Mouse (Mus musculus): ENCODE measurements around the gene Kbtbd13.

GRCm38 (mm10) chr9:65410378-65410777 lies 18.9 kb upstream of the Kbtbd13 start:
- TF ChIP-seq CTCF (IDR thresholded peaks at IDR 0.05; ENCODE audit: extremely low read depth, insufficient read depth, insufficient read length, insufficient replicate concordance) (no peak), POLR2A (IDR thresholded peaks at IDR 0.05; ENCODE audit: low read depth, low read length) (no peak)
